Mouse (Mus musculus) hindbrain, embryonic 14.5 days (tissue): ENCODE data around the gene Blzf1. TPM values are rescaled to one million over a fixed set of nuclear protein-coding genes. Genes with fewer than 3 reads are reported as not detected.

ENCODE experiments used
- ATAC-seq: fragments of 200-750 bp; cut with Nextera tagmentation; 2 replicates; pipeline ENCODE4 v1.8.0; 2017; ENCODE audit warnings: moderate number of reproducible peaks, mild to moderate bottlenecking, moderate TSS enrichment, moderate library complexity; ENCODE audit not compliant: low FRiP score
- DNase-seq: peaks from one replicate; pipeline ENCODE4 v3.0.0-alpha.2; 2015; ENCODE audit warnings: low spot score
- H3K27ac ChIP-seq: fragments of 300-500 bp; sonication (generic); 2 replicates; pipeline ENCODE4 v1.5.1; 2014; ENCODE audit warnings: mild to moderate bottlenecking, moderate library complexity
- H3K27me3 ChIP-seq: fragments of 300-500 bp; sonication (generic); 2 replicates; pipeline ENCODE4 v1.6.1; 2014; ENCODE audit warnings: mild to moderate bottlenecking, low read length, mixed read lengths; ENCODE audit not compliant: control insufficient read depth, insufficient read depth
- H3K36me3 ChIP-seq: fragments of 300-500 bp; sonication (generic); replicated peaks from 2 replicates; pipeline ENCODE4 v1.6.1; 2014; ENCODE audit not compliant: control insufficient read depth, insufficient read depth
- H3K4me1 ChIP-seq: fragments of 300-500 bp; sonication (generic); replicated peaks from 2 replicates; pipeline ENCODE4 v1.6.1; 2014; ENCODE audit warnings: antibody characterized with exemption, low read length, mixed read lengths; ENCODE audit not compliant: control insufficient read depth, insufficient read depth
- H3K4me2 ChIP-seq: fragments of 300-500 bp; sonication (generic); replicated peaks from 2 replicates; pipeline ENCODE4 v1.6.1; 2014; ENCODE audit warnings: mild to moderate bottlenecking, moderate library complexity
- H3K4me3 ChIP-seq: fragments of 300-500 bp; sonication (generic); replicated peaks from 2 replicates; pipeline ENCODE4 v1.5.1; 2014; ENCODE audit warnings: mild to moderate bottlenecking, low read length
- H3K9ac ChIP-seq: fragments of 300-500 bp; sonication (generic); 2 replicates; pipeline ENCODE4 v1.6.1; 2014
- H3K9me3 ChIP-seq: fragments of 300-500 bp; sonication (generic); 2 replicates; pipeline ENCODE4 v1.6.1; 2016; ENCODE audit warnings: low read length; ENCODE audit not compliant: control insufficient read depth
- WGBS: fragments of 180-500 bp; shearing (Covaris S2); extraction: QIAGEN DNeasy Blood & Tissue Kit; methylation state at CpG from one replicate; pipeline ENCODE4 v1.1.7; 2014; 5-methylcytosine and 5-hydroxymethylcytosine counted together
- polyA plus RNA-seq: library from polyadenylated mRNA; unstranded; fragments of >200 nt; fragmentation: Nextera tagmentation; extraction: Ambion mirVana; gene quantifications from 2 replicates; pipeline ENCODE4 v1.2.1, GENCODE M21; 2014

Gene Blzf1
- polyA plus RNA-seq, 1 experiment from 2014 or later = 25.8 TPM

- Histone ChIP-seq H3K9ac (no peak overlapping the region), H3K36me3 (peaks cover 6% of the 10 kb centered on the region; the same call in 1 of the 2 replicates), H3K4me2 (no peak overlapping the region), H3K27me3 (no peaks in the 10 kb centered on the region), H3K4me3 (no peak overlapping the region), H3K4me1 (no peaks in the 10 kb centered on the region), H3K27ac (no peak overlapping the region), H3K9me3 (no peaks in the 10 kb centered on the region)
- no peak for ATAC-seq
- WGBS = 90% methylated on average over 3 of the region's 3 CpGs
- no peak for DNase-seq
Observed at GRCm38 (mm10) chr1:164276552-164276951, 30.7 kb downstream of the Blzf1 start.

GRCm38 (mm10) chr1:164275455-164275954 is 31.8 kb downstream of the Blzf1 start, which contains the start of gene Ccdc181:
Gene Ccdc181 (plus strand): TSS chr1:164275585.
- DNase-seq = peak; percentile 92
- 0% methylated on average over 31 of the region's 31 CpGs for whole genome bisulfite sequencing

GRCm38 (mm10) chr1:164273659-164274058 is 33.6 kb downstream of the Blzf1 start:
- Histone ChIP-seq H3K4me2 (no peak overlapping the region), H3K9ac (no peak overlapping the region), H3K4me3 (no peak overlapping the region), H3K27ac (no peak overlapping the region), H3K4me1 (no peaks in the 10 kb centered on the region), H3K36me3 (no peaks in the 10 kb centered on the region), H3K9me3 (no peaks in the 10 kb centered on the region), H3K27me3 (no peaks in the 10 kb centered on the region)
- no peak for ATAC-seq
- no peak for DNase-seq
- WGBS = 74% methylated on average over 6 of the region's 6 CpGs

More at GRCm38 (mm10) chr1:164275455-164275954, 31.8 kb downstream of the Blzf1 start, which contains the start of gene Ccdc181:
- H3K9ac ChIP-seq = peak within 1 kb of the TSS; percentile 58
- peak within 1 kb of the TSS; percentile 43 for H3K27ac ChIP-seq
- H3K4me2 ChIP-seq = peak within 1 kb of the TSS; percentile 51
- ATAC-seq = peak; percentile 99
- H3K4me1 ChIP-seq = no peaks in the 10 kb centered on the region
- peaks cover 4% of the 10 kb centered on the region; the same call in 1 of the 2 replicates for H3K36me3 ChIP-seq
- no peaks in the 10 kb centered on the region for H3K9me3 ChIP-seq
- peak within 1 kb of the TSS; percentile 40 for H3K4me3 ChIP-seq
- no peaks in the 10 kb centered on the region for H3K27me3 ChIP-seq

GRCm38 (mm10) chr1:164270941-164271340 is 36.3 kb downstream of the Blzf1 start:
- no peaks in the 10 kb centered on the region for H3K9me3 ChIP-seq
- ATAC-seq = no peak
- no peaks in the 10 kb centered on the region for H3K36me3 ChIP-seq
- no peak overlapping the region for H3K4me3 ChIP-seq
- no peak overlapping the region for H3K27ac ChIP-seq
- H3K4me1 ChIP-seq = no peaks in the 10 kb centered on the region
- DNase-seq = no peak
- H3K9ac ChIP-seq = no peak overlapping the region
- H3K27me3 ChIP-seq = no peaks in the 10 kb centered on the region
- 91% methylated on average over 7 of the region's 7 CpGs for WGBS
- no peak overlapping the region for H3K4me2 ChIP-seq

- peaks cover 22% of the 10 kb centered on the region for H3K36me3 ChIP-seq
- H3K9ac ChIP-seq = no peak overlapping the region
- H3K9me3 ChIP-seq = no peaks in the 10 kb centered on the region
- no peak for ATAC-seq
- H3K27me3 ChIP-seq = no peaks in the 10 kb centered on the region
- no peak for DNase-seq
- 93% methylated on average over 7 of the region's 7 CpGs for WGBS
- H3K4me3 ChIP-seq = no peak overlapping the region
- H3K4me2 ChIP-seq = no peak overlapping the region
- no peaks in the 10 kb centered on the region for H3K4me1 ChIP-seq
- no peak overlapping the region for H3K27ac ChIP-seq
Observed at GRCm38 (mm10) chr1:164261553-164261952, 45.7 kb downstream of the Blzf1 start.

GRCm38 (mm10) chr1:164260171-164261028 is 46.9 kb downstream of the Blzf1 start:
- no peak for ATAC-seq
- WGBS = 85% methylated on average over 16 of the region's 16 CpGs

GRCm38 (mm10) chr1:164254836-164255235 is 52.5 kb downstream of the Blzf1 start:
- no peaks in the 10 kb centered on the region for H3K9me3 ChIP-seq
- no peak overlapping the region for H3K9ac ChIP-seq
- ATAC-seq (no peak), DNase-seq (no peak)
- WGBS = 82% methylated on average over 3 of the region's 3 CpGs
- H3K36me3 ChIP-seq = peaks cover 6% of the 10 kb centered on the region; the same call in 1 of the 2 replicates
- H3K27ac ChIP-seq = no peak overlapping the region
- H3K4me3 ChIP-seq = no peak overlapping the region
- no peaks in the 10 kb centered on the region for H3K27me3 ChIP-seq
- H3K4me2 ChIP-seq = no peak overlapping the region
- peaks cover 11% of the 10 kb centered on the region for H3K4me1 ChIP-seq

More at GRCm38 (mm10) chr1:164260171-164261028, 46.9 kb downstream of the Blzf1 start:
- Histone ChIP-seq H3K9ac (no peak overlapping the region), H3K9me3 (no peaks in the 10 kb centered on the region), H3K36me3 (peaks cover 22% of the 10 kb centered on the region), H3K4me1 (no peaks in the 10 kb centered on the region), H3K4me2 (no peak overlapping the region), H3K27ac (no peak overlapping the region), H3K4me3 (no peak overlapping the region), H3K27me3 (no peaks in the 10 kb centered on the region)
- no peak for DNase-seq

- H3K9me3 ChIP-seq = no peaks in the 10 kb centered on the region
- H3K9ac ChIP-seq = no peak overlapping the region
- H3K36me3 ChIP-seq = peaks cover 6% of the 10 kb centered on the region; the same call in 1 of the 2 replicates
- no peak overlapping the region for H3K27ac ChIP-seq
- H3K4me1 ChIP-seq = peaks cover 22% of the 10 kb centered on the region
- no peak overlapping the region for H3K4me2 ChIP-seq
- DNase-seq (no peak), ATAC-seq (no peak)
- WGBS = 85% methylated on average over 5 of the region's 5 CpGs
- H3K27me3 ChIP-seq = no peaks in the 10 kb centered on the region
- no peak overlapping the region for H3K4me3 ChIP-seq
Observed at GRCm38 (mm10) chr1:164252551-164252950, 54.7 kb downstream of the Blzf1 start.

GRCm38 (mm10) chr1:164251438-164251837 is 55.9 kb downstream of the Blzf1 start:
- no peak overlapping the region for H3K27ac ChIP-seq
- no peak overlapping the region for H3K4me3 ChIP-seq
- H3K27me3 ChIP-seq = no peaks in the 10 kb centered on the region
- H3K9ac ChIP-seq = no peak overlapping the region
- H3K4me2 ChIP-seq = no peak overlapping the region
- no peaks in the 10 kb centered on the region for H3K36me3 ChIP-seq
- no peaks in the 10 kb centered on the region for H3K9me3 ChIP-seq
- no peak for DNase-seq
- 86% methylated on average over 1 of the region's 1 CpGs for WGBS
- peaks cover 22% of the 10 kb centered on the region for H3K4me1 ChIP-seq
- ATAC-seq = no peak
